Mouse (Mus musculus): ENCODE data around the gene Nrtn. TPM values are rescaled to one million over a fixed set of nuclear protein-coding genes. Genes with fewer than 3 reads are reported as not detected.

Nrtn gene
- polyA plus RNA-seq, 1 experiment from 2014 or later: 4.5 TPM

Other genes starting within 250 kb of the Nrtn start
- not detected in 2 replicates for gene Znrf4, start 245.1 kb downstream of the Nrtn start, polyA plus RNA-seq (2015; fragmentation: Nextera tagmentation; extraction: Ambion mirVana)
- 17.5 and 21.3 TPM in 2 replicates for gene Gm20219, start 203.1 kb downstream of the Nrtn start, polyA plus RNA-seq (2015; fragmentation: Nextera tagmentation; extraction: Ambion mirVana)
- gene Safb2, start 172.9 kb downstream of the Nrtn start, polyA plus RNA-seq (2015; fragmentation: Nextera tagmentation; extraction: Ambion mirVana): 55.0 and 59.9 TPM in 2 replicates
- gene Safb, start 172.7 kb downstream of the Nrtn start, polyA plus RNA-seq (2015; fragmentation: Nextera tagmentation; extraction: Ambion mirVana): 78.9 and 88.5 TPM in 2 replicates
- gene 2410015M20Rik, start 147.8 kb downstream of the Nrtn start, polyA plus RNA-seq (2015; fragmentation: Nextera tagmentation; extraction: Ambion mirVana): 240 and 266 TPM in 2 replicates
- 1,502 and 1,716 TPM in 2 replicates for gene Rpl36, start 144.1 kb downstream of the Nrtn start, polyA plus RNA-seq (2015; fragmentation: Nextera tagmentation; extraction: Ambion mirVana)
- 40.7 and 42.9 TPM in 2 replicates for gene Lonp1, start 130.6 kb downstream of the Nrtn start, polyA plus RNA-seq (2015; fragmentation: Nextera tagmentation; extraction: Ambion mirVana)
- gene Catsperd, start 129.4 kb downstream of the Nrtn start, polyA plus RNA-seq (2015; fragmentation: Nextera tagmentation; extraction: Ambion mirVana): 0.17 and 0.65 TPM in 2 replicates
- gene Ranbp3, start 84.2 kb downstream of the Nrtn start, polyA plus RNA-seq (2015; fragmentation: Nextera tagmentation; extraction: Ambion mirVana): 75.6 and 79.7 TPM in 2 replicates
- gene Ndufa11, start 39.8 kb downstream of the Nrtn start, polyA plus RNA-seq (2015; fragmentation: Nextera tagmentation; extraction: Ambion mirVana): 426 and 434 TPM in 2 replicates
- gene Vmac, start 39.5 kb downstream of the Nrtn start, polyA plus RNA-seq (2015; fragmentation: Nextera tagmentation; extraction: Ambion mirVana): 19.6 and 20.2 TPM in 2 replicates
- 40.5 and 41.9 TPM in 2 replicates for gene Dus3l, start 7.2 kb upstream of the Nrtn start, polyA plus RNA-seq (2015; fragmentation: Nextera tagmentation; extraction: Ambion mirVana)
- 1.0 and 1.1 TPM in 2 replicates for gene Prr22, start 12.7 kb upstream of the Nrtn start, polyA plus RNA-seq (2015; fragmentation: Nextera tagmentation; extraction: Ambion mirVana)
- gene Rfx2, start 73.5 kb upstream of the Nrtn start, polyA plus RNA-seq (2015; fragmentation: Nextera tagmentation; extraction: Ambion mirVana): 5.5 and 6.5 TPM in 2 replicates
- gene Acsbg2, start 116.9 kb upstream of the Nrtn start, polyA plus RNA-seq (2015; fragmentation: Nextera tagmentation; extraction: Ambion mirVana): not detected in 2 replicates
- gene 1700061G19Rik, start 117.9 kb upstream of the Nrtn start, polyA plus RNA-seq (2015; fragmentation: Nextera tagmentation; extraction: Ambion mirVana): 0.45 and 0.60 TPM in 2 replicates
- gene Mllt1, start 177.9 kb upstream of the Nrtn start, polyA plus RNA-seq (2015; fragmentation: Nextera tagmentation; extraction: Ambion mirVana): 22.4 and 25.5 TPM in 2 replicates
- gene Acer1, start 224.6 kb upstream of the Nrtn start, polyA plus RNA-seq (2015; fragmentation: Nextera tagmentation; extraction: Ambion mirVana): 0.46 and 1.0 TPM in 2 replicates
- gene Clpp, start 232.8 kb upstream of the Nrtn start, polyA plus RNA-seq (2015; fragmentation: Nextera tagmentation; extraction: Ambion mirVana): 129 and 130 TPM in 2 replicates
- gene Alkbh7, start 239.8 kb upstream of the Nrtn start, polyA plus RNA-seq (2015; fragmentation: Nextera tagmentation; extraction: Ambion mirVana): 31.1 and 35.7 TPM in 2 replicates
- 0.56 TPM in 1 of 2 replicates, not detected in the other for gene Pspn, start 242.5 kb upstream of the Nrtn start, polyA plus RNA-seq (2015; fragmentation: Nextera tagmentation; extraction: Ambion mirVana)